Mouse (Mus musculus) spleen, adult 18-20 months (tissue): ENCODE data around the gene Impad1.

Source experiments
- DNase-seq, 2 experiments: peaks; one replicate each; pipeline ENCODE4 v3.0.0; 2022; ENCODE audit warnings: mixed read lengths in 2 of 2

Impad1 gene

GRCm38 (mm10) chr4:4792992-4793834, at the start of gene Impad1:
Gene Impad1 (minus strand): TSS chr4:4793355.
- peak; percentile 80 to 87 for DNase-seq

GRCm38 (mm10) chr4:4840145-4840544, 47.0 kb upstream of the Impad1 start:
- no peak for DNase-seq

- no peak for DNase-seq
These were observed 40.7 kb upstream of the Impad1 start for GRCm38 (mm10) chr4:4833789-4834295.

- DNase-seq = no peak
These were observed 35.0 kb upstream of the Impad1 start for GRCm38 (mm10) chr4:4828131-4828530.

- DNase-seq = no peak
These were observed 29.0 kb upstream of the Impad1 start for GRCm38 (mm10) chr4:4822119-4822518.

GRCm38 (mm10) chr4:4792141-4792991, 789 bp downstream of the Impad1 start:
- DNase-seq = no peak

- DNase-seq = no peak
These were observed 2.0 kb downstream of the Impad1 start for GRCm38 (mm10) chr4:4791180-4791579.

GRCm38 (mm10) chr4:4785169-4785568, 8.0 kb downstream of the Impad1 start:
- DNase-seq = no peak

- DNase-seq = no peak
These were observed 8.8 kb downstream of the Impad1 start for GRCm38 (mm10) chr4:4784305-4784704.

GRCm38 (mm10) chr4:4783686-4783957, 9.5 kb downstream of the Impad1 start:
- no peak for DNase-seq

- DNase-seq = no peak
These were observed 10.1 kb downstream of the Impad1 start for GRCm38 (mm10) chr4:4782882-4783685.

- DNase-seq = no peak
These were observed 13.8 kb downstream of the Impad1 start for GRCm38 (mm10) chr4:4779265-4779770.

- no peak for DNase-seq
These were observed 21.5 kb downstream of the Impad1 start for GRCm38 (mm10) chr4:4771523-4772114.

GRCm38 (mm10) chr4:4765806-4766205, 27.3 kb downstream of the Impad1 start:
- DNase-seq = no peak

GRCm38 (mm10) chr4:4758376-4758775, 34.8 kb downstream of the Impad1 start:
- DNase-seq = no peak

GRCm38 (mm10) chr4:4729427-4729826, 63.7 kb downstream of the Impad1 start:
- DNase-seq = no peak

GRCm38 (mm10) chr4:4726241-4726776, 66.8 kb downstream of the Impad1 start:
- no peak for DNase-seq

- no peak for DNase-seq
These were observed 69.3 kb downstream of the Impad1 start for GRCm38 (mm10) chr4:4723821-4724220.

- no peak for DNase-seq
These were observed 71.1 kb downstream of the Impad1 start for GRCm38 (mm10) chr4:4722081-4722480.

- DNase-seq = no peak
These were observed 75.3 kb downstream of the Impad1 start for GRCm38 (mm10) chr4:4717763-4718347.
